Mouse (Mus musculus) lung, postnatal 14 days (tissue): ENCODE measurements around the gene Aplf.
"Not testable (repeated sequence)": the region's sequence is repeated elsewhere in the genome, so short reads cannot be mapped to it uniquely, and the experiment has no call there.

Experiments
- DNase-seq: peaks from one replicate; pipeline ENCODE4 v3.0.0; 2021

The Aplf gene

GRCm38 (mm10) chr6:87671771-87672517, at the start of gene Aplf:
Gene Aplf (minus strand): TSS chr6:87672193.
- peak; percentile 87 for DNase-seq

- DNase-seq = no peak
Measured at GRCm38 (mm10) chr6:87714091-87714490, 42.1 kb upstream of the Aplf start.

DNA sequence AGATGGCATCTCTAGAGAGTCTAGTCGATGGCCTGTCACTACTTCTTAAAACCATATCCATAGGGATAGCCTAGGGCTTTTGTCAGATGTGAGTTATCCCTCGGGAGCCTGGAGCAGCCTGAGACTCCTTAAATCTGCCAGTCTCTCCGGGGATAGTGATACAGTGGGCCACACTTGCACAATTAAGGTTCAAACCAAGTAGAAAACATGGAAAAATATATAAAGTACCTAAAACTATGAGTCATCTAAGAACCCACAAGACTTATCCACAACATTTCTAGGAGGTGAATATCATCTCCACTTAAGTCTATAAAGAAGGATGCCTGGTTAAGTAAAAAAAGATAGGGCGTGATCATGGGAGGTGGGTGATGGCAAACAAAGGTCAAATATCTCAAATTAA, 40.3 kb upstream of the Aplf start:
- DNase-seq = no peak

DNA sequence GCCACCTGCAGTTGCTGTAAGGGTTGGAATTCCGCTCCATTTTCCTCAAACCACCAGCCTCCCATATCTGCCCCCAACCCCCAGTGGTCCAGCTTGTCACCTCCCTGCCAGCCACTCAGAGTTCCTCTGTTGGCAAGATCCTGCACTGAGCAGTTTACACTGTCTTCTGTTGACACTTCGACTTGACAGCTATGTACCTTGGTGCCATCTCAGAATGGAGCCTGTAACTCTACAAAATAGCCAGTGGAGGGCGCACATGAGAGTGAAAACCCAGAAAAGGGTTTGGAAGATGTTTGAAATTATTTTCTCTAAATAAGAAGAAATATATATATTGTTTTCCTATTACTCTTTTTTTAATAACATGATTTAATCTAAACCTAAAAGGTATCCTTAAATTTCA, 34.3 kb upstream of the Aplf start:
- DNase-seq = peak; percentile 27

- no peak for DNase-seq
Measured at GRCm38 (mm10) chr6:87696544-87696943, 24.6 kb upstream of the Aplf start.

DNA sequence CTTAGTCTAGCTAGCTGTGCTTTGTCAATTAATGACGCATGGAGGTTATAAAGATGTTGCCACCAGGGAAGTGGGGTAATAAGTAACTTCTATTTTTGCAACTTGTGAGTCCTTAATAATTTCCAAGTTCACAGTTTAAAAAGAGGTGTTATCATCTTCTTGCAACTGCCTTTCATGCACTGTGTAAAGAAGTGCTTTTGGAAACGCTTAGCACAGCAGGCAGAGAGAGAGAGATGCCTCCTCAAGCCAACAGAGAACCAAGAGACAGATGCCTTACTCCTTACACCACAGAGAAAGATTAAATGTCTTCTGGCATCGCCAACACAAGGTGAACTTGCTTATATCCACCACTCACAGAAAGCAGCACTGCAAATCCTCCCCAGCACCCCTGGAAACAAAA, 24.0 kb upstream of the Aplf start:
- DNase-seq = no peak

- DNase-seq = no peak
Measured at GRCm38 (mm10) chr6:87680418-87680817, 8.4 kb upstream of the Aplf start.

GRCm38 (mm10) chr6:87672661-87673060, 668 bp upstream of the Aplf start:
- DNase-seq = no peak

- DNase-seq = no peak
Measured at GRCm38 (mm10) chr6:87671353-87671752, 640 bp downstream of the Aplf start.

DNA sequence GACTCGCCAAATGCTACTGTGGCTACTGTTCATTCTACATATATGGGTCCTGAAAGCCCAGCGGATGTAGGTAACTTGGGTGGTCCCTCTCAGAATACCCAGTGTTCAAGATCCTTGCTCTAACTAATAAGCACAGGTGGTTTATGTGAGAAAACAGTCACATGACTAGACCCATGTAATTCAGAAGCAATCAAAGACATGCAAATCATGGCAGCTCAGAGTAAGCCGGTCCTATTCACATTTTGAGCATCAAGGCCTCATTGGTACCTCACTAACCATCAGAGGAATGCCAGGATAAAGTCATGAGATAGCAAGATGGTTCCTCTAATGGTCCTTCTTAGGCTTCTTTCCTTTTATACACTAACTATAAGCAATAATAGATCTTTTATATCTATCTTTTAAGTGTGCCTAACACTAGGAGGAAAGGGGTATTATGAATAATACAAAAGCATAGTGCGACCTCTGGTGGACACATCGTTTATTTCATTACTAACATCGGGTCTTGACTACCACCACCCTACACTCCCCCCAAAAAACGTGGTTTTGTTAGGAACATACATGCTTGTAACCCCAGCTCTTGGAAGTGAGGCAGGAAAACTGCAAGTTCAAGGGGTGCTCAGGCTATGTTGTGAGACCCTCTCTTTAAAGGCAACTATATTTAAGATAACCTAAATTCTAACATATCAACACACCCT, 2.0 kb downstream of the Aplf start:
- DNase-seq = peak; percentile 83

DNA sequence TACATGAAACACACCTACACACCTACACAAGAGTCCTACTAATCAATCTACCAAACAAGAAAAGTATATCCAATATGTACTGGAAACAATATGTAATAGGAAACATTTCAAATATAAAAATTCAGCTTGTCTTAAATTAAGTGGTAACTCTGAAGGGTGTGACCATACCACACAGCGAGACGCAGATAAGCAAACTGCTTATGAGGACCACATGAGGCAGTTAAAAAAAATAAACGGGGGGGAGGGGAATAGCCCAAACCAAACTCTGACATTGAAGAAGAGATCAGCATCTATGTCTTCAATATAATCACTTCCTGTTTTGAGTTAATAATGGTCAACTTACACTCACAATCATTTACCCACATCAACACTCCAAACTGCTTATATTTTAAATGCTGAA, 3.3 kb downstream of the Aplf start:
- DNase-seq = no peak

DNA sequence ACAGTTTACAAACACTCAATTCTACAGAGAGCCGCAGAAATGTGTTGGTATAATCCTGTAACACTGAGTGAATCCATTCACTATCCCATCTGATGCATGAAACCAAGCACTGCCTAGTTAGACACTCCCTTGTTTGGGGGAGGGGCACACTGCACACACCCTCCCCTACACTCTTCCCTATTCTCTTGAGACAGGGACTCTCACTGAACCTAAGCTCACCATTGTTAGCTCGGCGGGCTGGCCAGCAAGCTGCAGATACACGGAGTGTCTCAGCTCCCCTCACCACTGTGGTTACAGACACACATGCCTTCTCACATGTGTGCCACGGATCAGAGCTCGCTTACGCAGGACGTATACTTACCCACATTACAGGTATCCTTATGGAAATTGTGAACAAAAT, 4.2 kb downstream of the Aplf start:
- DNase-seq = no peak

DNA sequence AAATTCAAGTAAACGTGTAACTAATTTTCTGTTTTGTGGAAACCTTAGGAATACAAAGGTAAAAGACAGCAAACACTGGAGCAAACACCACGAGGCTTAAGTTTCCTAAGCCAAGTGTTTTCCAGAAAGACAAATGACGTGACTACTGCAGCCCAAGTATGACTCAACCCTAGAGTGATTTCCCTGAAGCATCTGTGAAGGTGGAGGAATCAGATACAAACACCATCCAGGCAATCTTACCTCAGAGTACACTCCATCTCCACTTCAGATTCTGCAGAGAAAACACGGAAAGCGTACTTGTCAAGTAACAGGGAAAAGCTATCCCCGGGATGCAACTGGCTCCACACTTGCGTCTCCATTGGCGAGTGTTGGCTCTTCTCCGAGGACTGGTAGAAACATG, 8.5 kb downstream of the Aplf start:
- DNase-seq = no peak

- no peak for DNase-seq
Measured at GRCm38 (mm10) chr6:87662197-87662596, 9.8 kb downstream of the Aplf start.

DNA sequence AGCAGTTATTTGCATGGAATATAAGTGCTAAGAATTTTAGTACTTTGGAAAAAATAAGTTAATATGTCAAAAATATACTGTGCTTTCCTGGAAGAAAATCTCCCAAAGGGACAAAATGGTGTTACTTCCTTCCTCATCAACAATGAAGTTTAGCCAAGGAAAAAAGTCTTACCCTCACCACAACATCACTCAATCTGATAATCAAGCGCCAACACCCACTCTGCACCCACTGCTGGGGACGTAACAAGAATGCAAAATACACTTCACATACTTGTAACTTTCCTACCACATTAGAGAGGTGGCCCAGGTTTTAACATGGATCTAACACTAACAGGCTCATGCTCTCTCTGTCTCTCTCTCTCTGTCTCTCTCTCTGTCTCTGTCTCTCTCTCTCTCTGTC, 10.3 kb downstream of the Aplf start:
- no peak for DNase-seq

GRCm38 (mm10) chr6:87658816-87659215, 13.2 kb downstream of the Aplf start:
- DNase-seq = no peak

GRCm38 (mm10) chr6:87653904-87654638, 17.9 kb downstream of the Aplf start:
- no peak for DNase-seq

DNA sequence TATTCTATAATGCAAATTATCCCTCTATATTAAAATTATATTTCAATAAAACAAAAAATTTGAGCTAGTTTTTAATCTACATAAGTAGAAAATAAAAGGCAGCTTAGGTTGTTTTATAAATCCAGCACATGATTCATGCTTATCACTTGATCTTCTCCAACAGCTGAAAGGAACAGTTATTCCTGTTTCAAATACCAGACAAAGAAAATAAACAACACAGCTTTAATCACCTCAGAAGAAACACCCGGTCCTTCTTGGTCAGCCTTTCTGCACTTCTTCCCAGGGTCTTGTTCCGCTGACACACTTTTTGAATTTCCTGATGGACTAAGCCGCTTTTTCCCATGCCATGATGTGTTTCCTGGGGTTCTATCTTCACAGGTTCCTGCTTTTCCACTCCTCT, 18.5 kb downstream of the Aplf start:
- no peak for DNase-seq

DNA sequence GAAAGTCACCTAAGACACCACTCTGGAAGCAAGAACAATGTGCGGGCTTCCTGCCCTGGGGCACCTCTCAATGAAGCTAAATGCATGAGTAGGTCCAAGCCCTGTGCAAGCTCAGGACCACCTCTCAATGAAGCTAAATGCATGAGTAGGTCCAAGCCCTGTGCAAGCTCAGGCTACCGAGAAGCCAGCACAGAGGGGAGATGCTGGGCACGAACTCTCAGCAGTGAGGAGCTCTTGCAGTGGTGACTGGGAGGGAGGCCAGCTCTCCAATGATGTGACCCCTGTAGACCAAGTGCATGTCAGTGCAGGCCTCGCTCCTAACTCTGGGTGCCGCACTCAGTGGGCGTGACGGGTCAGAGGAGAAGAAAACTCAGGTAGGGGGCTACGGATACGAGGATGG, 19.3 kb downstream of the Aplf start:
- DNase-seq = no peak

DNA sequence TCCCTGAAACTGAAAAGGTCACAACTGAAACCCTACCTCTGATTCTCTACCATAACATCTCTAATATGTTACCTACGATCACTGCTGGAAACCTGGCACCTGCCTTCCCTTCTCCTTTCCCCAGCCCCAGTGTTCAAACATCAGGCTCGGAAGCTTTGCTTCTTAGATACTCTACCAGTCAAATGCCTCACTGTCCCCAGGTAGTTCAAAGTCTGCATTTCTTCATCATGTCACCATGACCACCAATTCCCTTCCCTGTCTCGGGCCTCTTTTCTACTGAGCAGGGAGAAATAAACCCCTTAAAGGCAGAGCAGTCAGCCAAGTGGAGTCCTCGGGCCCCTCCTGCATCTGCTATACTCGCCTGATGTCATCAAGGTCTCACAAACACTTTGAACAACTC, 20.2 kb downstream of the Aplf start:
- DNase-seq = no peak

- DNase-seq = no peak
Measured at GRCm38 (mm10) chr6:87638134-87638660, 33.8 kb downstream of the Aplf start.

DNA sequence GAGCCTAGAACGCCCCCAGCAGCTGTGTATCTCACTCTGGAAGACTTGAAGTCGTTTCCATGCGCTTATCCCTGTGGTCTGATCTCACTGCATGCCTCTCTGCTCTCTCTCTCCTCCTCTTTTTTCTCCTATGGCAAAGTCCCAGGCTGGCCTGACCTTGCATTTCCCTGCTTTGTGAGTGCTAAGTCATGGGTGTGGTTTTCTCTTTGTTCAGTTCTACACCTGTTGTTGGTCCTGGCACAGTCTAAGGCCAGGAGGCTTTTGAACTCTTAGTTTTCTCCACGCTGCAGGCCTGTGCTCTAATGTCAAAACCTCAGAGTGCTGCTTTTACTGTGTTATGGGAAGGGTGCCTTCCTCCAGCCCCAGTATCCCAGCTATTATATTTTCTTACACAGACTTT, 39.8 kb downstream of the Aplf start:
- DNase-seq = no peak

GRCm38 (mm10) chr6:87628936-87629335, 43.1 kb downstream of the Aplf start:
- not testable (repeated sequence) for DNase-seq

DNA sequence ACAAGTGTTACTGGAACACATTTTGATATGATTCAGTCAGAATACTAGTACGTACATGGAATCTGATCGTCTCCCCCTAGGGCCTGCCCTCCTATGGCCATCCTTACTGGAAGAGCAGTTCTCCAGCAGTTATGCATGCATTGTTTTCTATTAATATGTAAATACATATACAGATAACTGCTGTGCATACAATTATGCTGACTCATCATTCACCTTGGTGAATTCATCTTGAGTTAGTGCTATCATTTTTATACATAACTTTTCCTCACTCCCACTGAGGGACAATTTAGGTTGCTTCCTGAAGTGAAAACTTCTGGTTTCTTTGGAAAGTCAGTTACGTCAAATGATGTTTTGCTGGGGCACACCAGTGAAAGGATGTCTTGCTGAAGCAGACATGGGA, 48.8 kb downstream of the Aplf start:
- no peak for DNase-seq
